Mouse (Mus musculus) CH12.LX (cell line): ENCODE measurements at regions not wholly inside any gene's neighbourhood (a gene's known extent, or its start where the extent isn't known, plus 50 kb on each side); places are given as distances from the start of the nearest gene placed in this dataset.

Experiments
- DNase-seq: peaks from one replicate; pipeline ENCODE4 v3.0.0-alpha.2; 2013; ENCODE audit errors: extremely low read depth
- H3K27ac ChIP-seq: 2 replicates; pipeline ENCODE4 v1.5.1; 2012; ENCODE audit warnings: low read depth, mild to moderate bottlenecking, control low read depth, moderate library complexity; ENCODE audit not compliant: insufficient read depth
- H3K27me3 ChIP-seq: replicated peaks from 2 replicates; pipeline ENCODE3; 2012; ENCODE audit warnings: inconsistent platforms
- H3K36me3 ChIP-seq, 2 experiments: replicated peaks in 1 of 2; 2 replicates each; pipeline versions ENCODE3 to v1.6.1; 2012; ENCODE audit warnings: inconsistent platforms in 1 of 2, low read length in 1 of 2, mild to moderate bottlenecking in 1 of 2, mixed read lengths in 1 of 2, moderate library complexity in 1 of 2; ENCODE audit not compliant: control insufficient read depth in 1 of 2, insufficient read depth in 1 of 2
- H3K4me1 ChIP-seq, 2 experiments: 2 replicates each; pipeline ENCODE4 v1.6.1; 2012; ENCODE audit warnings: inconsistent platforms in 1 of 2, moderate library complexity in 1 of 2; ENCODE audit not compliant: insufficient read depth in 2 of 2, control insufficient read depth in 1 of 2
- H3K4me2 ChIP-seq: 2 replicates; pipeline ENCODE4 v1.6.1; 2012; ENCODE audit warnings: low read depth, mild to moderate bottlenecking, control low read depth; ENCODE audit not compliant: poor library complexity, insufficient read depth, severe bottlenecking
- H3K4me3 ChIP-seq, 3 experiments: fragments of 150-350 bp in 1 of 3; sonication (generic) in 1 of 3; replicated peaks in 1 of 3; 2 replicates each; pipeline versions ENCODE3 to v1.5.1; 2011 to 2012; ENCODE audit warnings: low read depth in 2 of 3, low read length in 2 of 3, mild to moderate bottlenecking in 2 of 3, moderate library complexity in 2 of 3, control low read depth in 1 of 3, improper control_type of control experiment in 1 of 3, inconsistent platforms in 1 of 3, mixed read lengths in 1 of 3; ENCODE audit not compliant: poor library complexity in 1 of 3
- H3K79me2 ChIP-seq: replicated peaks from 2 replicates; pipeline ENCODE4 v1.6.1; 2012; ENCODE audit warnings: mild to moderate bottlenecking, moderate library complexity; ENCODE audit not compliant: control insufficient read depth, poor library complexity, insufficient read depth, severe bottlenecking; ENCODE audit errors: extremely low read depth
- H3K9ac ChIP-seq: 2 replicates; pipeline ENCODE4 v1.6.1; 2012; ENCODE audit warnings: low read depth, mild to moderate bottlenecking, control low read depth, moderate library complexity; ENCODE audit not compliant: insufficient read depth
- H3K9me3 ChIP-seq: replicated peaks from 2 replicates; pipeline ENCODE3; 2012; ENCODE audit warnings: low read length, inconsistent platforms, mixed read lengths
- CHD1 ChIP-seq: IDR thresholded peaks from 2 replicates; pipeline ENCODE4 v1.6.1; 2012; ENCODE audit warnings: low read depth, low read length, improper control_type of control experiment, inconsistent platforms
- E2F4 ChIP-seq: IDR thresholded peaks from 2 replicates; pipeline ENCODE4 v1.6.1; 2011; ENCODE audit warnings: low read depth, low read length, improper control_type of control experiment; ENCODE audit not compliant: insufficient replicate concordance
- ELF1 ChIP-seq: IDR thresholded peaks from 2 replicates; pipeline ENCODE4 v1.6.1; 2014; ENCODE audit warnings: low read depth, mild to moderate bottlenecking, inconsistent platforms, low read length, improper control_type of control experiment
- ETS1 ChIP-seq: conservative IDR thresholded peaks from 2 replicates; pipeline ENCODE4 v1.6.1; 2012; ENCODE audit warnings: low read depth, mild to moderate bottlenecking, inconsistent platforms, low read length, improper control_type of control experiment, moderate library complexity
- GABPA ChIP-seq: IDR thresholded peaks from 2 replicates; pipeline ENCODE4 v1.6.1; 2012; ENCODE audit warnings: low read depth, low read length, improper control_type of control experiment, inconsistent platforms; ENCODE audit not compliant: insufficient replicate concordance
- HCFC1 ChIP-seq: IDR thresholded peaks from 2 replicates; pipeline ENCODE4 v1.6.1; 2012; ENCODE audit warnings: low read depth, mild to moderate bottlenecking, inconsistent platforms, low read length, improper control_type of control experiment
- JUN ChIP-seq: IDR thresholded peaks from 2 replicates; pipeline ENCODE4 v1.6.1; 2011; ENCODE audit warnings: low read depth, mild to moderate bottlenecking, low read length, improper control_type of control experiment, moderate library complexity; ENCODE audit not compliant: insufficient read depth
- KAT2A ChIP-seq: IDR thresholded peaks from 2 replicates; pipeline ENCODE4 v1.6.1; 2012; ENCODE audit warnings: low read length, improper control_type of control experiment, inconsistent platforms; ENCODE audit not compliant: insufficient replicate concordance
- MXI1 ChIP-seq: IDR thresholded peaks from 2 replicates; pipeline ENCODE4 v1.6.1; 2011; ENCODE audit warnings: mild to moderate bottlenecking, low read depth, low read length, improper control_type of control experiment
- NELFE ChIP-seq: IDR thresholded peaks from 2 replicates; pipeline ENCODE4 v1.6.1; 2011; ENCODE audit warnings: low read depth, low read length, improper control_type of control experiment
- POLR2A ChIP-seq: IDR thresholded peaks from 2 replicates; pipeline ENCODE4 v1.6.1; 2011; ENCODE audit warnings: low read depth, mild to moderate bottlenecking, improper control_type of control experiment, low read length
- POLR2AphosphoS2 ChIP-seq: IDR thresholded peaks from 2 replicates; pipeline ENCODE4 v1.6.1; 2011; ENCODE audit warnings: low read depth, low read length, improper control_type of control experiment
- RCOR1 ChIP-seq: conservative IDR thresholded peaks from 2 replicates; pipeline ENCODE4 v1.6.1; 2012; ENCODE audit warnings: low read depth, mild to moderate bottlenecking, inconsistent platforms, low read length, improper control_type of control experiment
- SIN3A ChIP-seq: IDR thresholded peaks from 2 replicates; pipeline ENCODE4 v1.6.1; 2012; ENCODE audit warnings: low read length, improper control_type of control experiment, inconsistent platforms
- SMC3 ChIP-seq: IDR thresholded peaks from 2 replicates; pipeline ENCODE4 v1.6.1; 2011; ENCODE audit warnings: low read depth, low read length, improper control_type of control experiment
- TBP ChIP-seq: conservative IDR thresholded peaks from 2 replicates; pipeline ENCODE4 v1.6.1; 2011; ENCODE audit warnings: low read depth, low read length, improper control_type of control experiment
- UBTF ChIP-seq: IDR thresholded peaks from 2 replicates; pipeline ENCODE4 v1.6.1; 2012; ENCODE audit warnings: low read depth, mild to moderate bottlenecking, inconsistent platforms, low read length, improper control_type of control experiment, moderate library complexity
- USF1 ChIP-seq: IDR thresholded peaks from 2 replicates; pipeline ENCODE4 v1.6.1; 2014; ENCODE audit warnings: low read depth, mild to moderate bottlenecking, inconsistent platforms, low read length, improper control_type of control experiment
- USF2 ChIP-seq: conservative IDR thresholded peaks from 2 replicates; pipeline ENCODE4 v1.6.1; 2011; ENCODE audit warnings: low read depth, low read length, improper control_type of control experiment
- ZMIZ1 ChIP-seq: IDR thresholded peaks from 2 replicates; pipeline ENCODE4 v1.6.1; 2012; ENCODE audit warnings: low read depth, mild to moderate bottlenecking, inconsistent platforms, low read length, improper control_type of control experiment
- dilution Hi-C: fragments of 300-500 bp; cut with MboI; formaldehyde crosslinking; loops from 2 replicates; pipeline ENCODE4 v1.14.3; 2020; ENCODE audit warnings: low sequenced_read_pairs; ENCODE audit not compliant: extremely low pct_unique_long_range_greater_than_20kb, extremely low pct_ligation_motif_present
- in situ Hi-C: fragments of 300-500 bp; cut with MboI; formaldehyde crosslinking; loops from 3 replicates; pipeline ENCODE4 v1.14.3; 2019; ENCODE audit warnings: low sequenced_read_pairs, low pct_ligation_motif_present, low pct_unique_long_range_greater_than_20kb, mixed read lengths

DNA sequence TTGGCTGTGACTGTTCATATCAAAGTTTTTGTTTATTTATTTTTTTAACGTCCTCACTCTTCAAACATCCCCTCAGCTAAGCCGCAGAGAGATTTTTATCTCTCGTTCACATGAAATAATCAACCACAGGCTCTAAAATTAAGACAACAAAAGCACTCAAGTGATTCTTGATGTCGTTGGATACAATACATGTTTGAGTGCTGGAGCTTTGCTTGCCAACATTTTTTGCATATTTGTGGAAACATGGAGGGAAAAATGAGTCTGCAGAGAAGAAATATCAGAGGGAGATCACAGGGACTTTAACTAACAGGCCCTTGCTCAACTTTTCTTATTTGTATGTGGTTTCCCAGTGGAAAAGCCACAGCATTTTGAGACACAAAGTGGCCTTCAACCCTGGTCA lies 338.0 kb upstream of the Mgmt start:
- no peak for TF ChIP-seq USF1
- no peak for DNase-seq
- no peaks in the 10 kb centered on the region for H3K4me1 ChIP-seq
- dilution Hi-C loops (no loop called here), in situ Hi-C loops (no loop called here)
- peaks cover 85% of the 10 kb centered on the region for H3K27me3 ChIP-seq
- no peaks in the 10 kb centered on the region for H3K9me3 ChIP-seq
- no peak overlapping the region for H3K4me3 ChIP-seq
- H3K9ac ChIP-seq: no peak overlapping the region
- H3K4me2 ChIP-seq: no peak overlapping the region
- H3K36me3 ChIP-seq: no peaks in the 10 kb centered on the region
- H3K27ac ChIP-seq: no peak overlapping the region
- no peaks in the 10 kb centered on the region for H3K79me2 ChIP-seq

DNA sequence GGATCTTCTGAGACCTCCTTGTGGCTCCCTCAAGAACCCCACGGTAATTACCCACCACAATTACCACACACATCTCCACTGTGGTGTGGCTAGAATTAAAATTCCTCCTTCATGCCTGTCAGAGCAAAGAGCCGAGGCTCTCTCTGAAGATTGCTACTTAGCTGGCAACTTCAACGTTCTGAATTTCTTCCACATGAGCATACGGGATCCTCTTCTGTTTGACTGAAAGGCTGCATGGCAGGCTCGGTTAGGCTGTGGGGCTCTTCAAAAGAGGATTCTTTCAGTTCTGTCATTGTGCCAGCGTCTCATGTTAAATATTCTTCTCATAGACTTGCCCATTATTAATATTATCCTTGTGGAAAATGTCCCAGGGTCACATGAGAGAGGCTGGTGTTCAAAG lies 334.9 kb upstream of the Mgmt start:
- H3K4me3 ChIP-seq: no peak overlapping the region
- no peaks in the 10 kb centered on the region for H3K36me3 ChIP-seq
- H3K9ac ChIP-seq: no peak overlapping the region
- H3K27me3 ChIP-seq: peaks cover 93% of the 10 kb centered on the region
- DNase-seq: no peak
- H3K4me2 ChIP-seq: no peak overlapping the region
- TF ChIP-seq GABPA (no peak), ETS1 (no peak), POLR2A (no peak), POLR2AphosphoS2 (no peak), JUN (no peak), UBTF (no peak), E2F4 (no peak), SIN3A (no peak), TBP (no peak), MXI1 (no peak), HCFC1 (no peak), CHD1 (no peak)
- no peak overlapping the region for H3K27ac ChIP-seq
- dilution Hi-C loops: no loop called here
- H3K4me1 ChIP-seq: no peaks in the 10 kb centered on the region
- in situ Hi-C loops: no loop called here
- no peaks in the 10 kb centered on the region for H3K9me3 ChIP-seq
- no peaks in the 10 kb centered on the region for H3K79me2 ChIP-seq

DNA sequence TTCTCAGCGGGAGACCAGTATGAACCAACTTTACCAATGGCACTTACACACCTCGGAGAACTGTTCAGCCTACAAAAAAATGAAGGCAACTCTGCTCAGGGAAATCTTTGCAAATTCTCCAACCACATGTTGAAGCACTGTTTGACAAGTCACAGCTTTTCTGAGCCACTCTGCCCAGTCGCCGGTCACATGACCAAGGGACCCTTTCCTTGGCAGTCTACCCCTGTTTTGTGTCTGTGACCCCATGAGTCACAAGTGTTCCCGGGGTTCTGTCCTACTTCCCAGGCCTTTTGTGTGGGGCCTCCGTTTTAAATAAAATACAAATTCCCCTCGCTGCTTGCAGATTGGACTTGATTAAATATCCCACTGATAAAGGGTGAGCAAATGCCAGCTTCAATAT lies 323.5 kb upstream of the Mgmt start:
- Histone ChIP-seq H3K79me2 (no peaks in the 10 kb centered on the region), H3K9ac (no peak overlapping the region), H3K9me3 (peaks cover under 1% of the 10 kb centered on the region), H3K4me1 (no peaks in the 10 kb centered on the region), H3K27ac (no peak overlapping the region), H3K4me3 (no peak overlapping the region), H3K4me2 (no peak overlapping the region), H3K27me3 (peaks cover 94% of the 10 kb centered on the region), H3K36me3 (no peaks in the 10 kb centered on the region)
- dilution Hi-C loops (no loop called here), in situ Hi-C loops (no loop called here)
- no peak for TF ChIP-seq USF1
- no peak for TF ChIP-seq E2F4
- no peak for TF ChIP-seq ZMIZ1
- no peak for TF ChIP-seq RCOR1
- TF ChIP-seq POLR2A: no peak
- no peak for TF ChIP-seq NELFE
- no peak for TF ChIP-seq ELF1
- no peak for TF ChIP-seq USF2
- no peak for TF ChIP-seq SMC3
- no peak for TF ChIP-seq KAT2A
- no peak for TF ChIP-seq UBTF
- no peak for DNase-seq
